Mouse (Mus musculus): Measurements from ENCODE around the gene Olfr1373.
"Not testable (repeated sequence)": the region's sequence is repeated elsewhere in the genome, so short reads cannot be mapped to it uniquely, and the experiment has no call there.

Gene Olfr1373

DNA sequence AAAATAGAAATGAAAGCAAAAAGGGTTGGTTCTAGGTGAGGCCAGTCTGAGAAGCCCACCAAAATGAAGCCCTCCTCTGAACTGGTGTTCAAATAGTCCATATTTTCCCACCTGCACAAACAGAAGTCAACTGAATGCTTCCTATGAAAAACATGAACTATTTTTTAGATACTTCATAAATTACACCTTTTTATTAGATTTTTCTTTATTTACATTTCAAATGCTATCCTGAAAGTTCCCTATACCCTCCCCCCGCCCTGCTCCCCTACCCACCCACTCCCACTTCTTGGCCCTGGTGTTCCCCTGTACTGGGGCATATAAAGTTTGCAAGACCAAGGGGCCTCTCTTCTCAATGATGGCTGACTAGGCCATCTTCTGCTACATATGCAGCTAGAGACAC is at the start of gene Olfr1373:
Olfr1373 (minus strand) TSS at position 101 of the 400 bp plus-strand sequence.
- DNase-seq (ENCODE audit: low read depth) = not testable (repeated sequence)

DNA sequence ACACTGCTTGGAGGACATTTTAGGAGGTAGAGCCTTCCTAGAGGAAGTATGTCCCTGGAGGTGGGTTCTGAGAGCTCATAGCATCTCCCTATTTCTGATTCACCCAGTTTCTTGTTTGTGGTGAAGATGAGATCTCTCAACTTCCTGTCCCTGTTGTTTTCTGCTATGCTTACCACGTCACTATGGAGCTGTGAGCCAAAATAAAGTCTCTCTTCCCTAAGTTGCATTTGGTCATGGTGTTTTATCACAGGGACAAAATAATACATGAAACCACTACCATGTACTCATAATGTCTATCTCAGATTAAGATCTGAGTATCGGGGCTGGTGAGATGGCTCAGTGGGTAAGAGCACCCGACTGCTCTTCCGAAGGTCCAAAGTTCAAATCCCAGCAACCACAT is 35.3 kb upstream of the Olfr1373 start:
- DNase-seq (ENCODE audit: low read depth) = peak; percentile 16

- peak; percentile 29 for DNase-seq (ENCODE audit: low read depth)
Measured at GRCm38 (mm10) chr11:52179897-52180296, 34.6 kb upstream of the Olfr1373 start.

DNA sequence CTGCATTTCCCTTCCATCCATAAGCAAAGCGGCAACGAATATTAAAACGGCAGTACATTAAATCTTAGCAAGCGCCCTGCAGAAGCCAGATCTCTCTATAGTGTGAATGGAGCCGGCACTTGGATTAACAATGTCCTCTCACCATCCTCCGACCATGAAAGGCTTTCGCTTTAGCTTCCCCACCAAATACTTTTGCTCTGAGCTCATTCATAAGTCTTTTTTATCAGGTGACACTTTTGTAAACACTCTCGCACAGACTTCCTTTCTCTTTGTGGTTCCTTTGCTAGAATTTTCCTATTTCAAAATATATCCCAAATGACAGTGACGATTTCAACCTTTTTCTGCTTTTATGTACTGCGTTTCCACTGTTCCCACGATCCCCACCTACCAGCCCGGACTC is 23.1 kb upstream of the Olfr1373 start:
- DNase-seq (ENCODE audit: low read depth) = no peak

DNA sequence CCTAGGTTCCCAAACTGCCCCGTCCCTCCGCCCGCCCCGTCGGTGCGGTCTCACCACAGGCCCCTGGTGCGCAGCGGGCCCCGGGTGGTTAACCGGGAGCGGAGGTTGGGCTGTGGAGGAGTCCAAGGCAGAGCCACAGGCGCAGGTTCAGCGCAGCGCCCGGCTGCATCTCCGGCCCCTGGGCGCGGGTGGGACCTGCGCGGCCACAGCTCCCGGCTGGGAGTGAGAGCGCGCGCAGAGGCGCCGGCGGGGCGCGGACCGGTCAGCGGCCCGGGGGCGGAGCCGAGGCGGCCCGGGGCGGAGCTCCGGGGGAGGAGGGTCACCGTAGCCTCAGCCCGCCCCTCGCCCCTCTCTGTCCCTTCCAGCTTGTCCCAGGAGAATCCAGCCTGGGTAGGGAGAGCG is 22.6 kb upstream of the Olfr1373 start:
- DNase-seq (ENCODE audit: low read depth) = not testable (repeated sequence)

DNA sequence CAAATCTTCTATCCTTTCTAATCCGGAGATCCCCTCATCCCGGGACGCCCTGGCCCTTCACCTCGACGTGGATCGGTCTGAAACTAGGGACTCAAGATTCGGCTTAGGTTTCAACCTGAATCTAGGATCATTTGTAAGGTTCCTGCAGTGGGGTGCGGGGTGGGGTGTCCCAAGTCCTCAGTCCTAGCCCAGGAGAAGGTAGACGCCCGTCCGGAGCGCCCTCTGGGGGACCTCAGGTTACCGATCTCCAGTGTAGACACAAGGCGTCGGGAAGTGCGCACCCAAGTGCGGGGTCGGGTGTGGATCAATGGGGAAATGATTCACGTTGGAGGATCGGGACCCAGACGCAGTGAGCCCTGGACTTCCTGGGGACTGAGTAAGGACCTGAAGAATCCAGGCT is 21.8 kb upstream of the Olfr1373 start:
- no peak for DNase-seq (ENCODE audit: low read depth)

DNA sequence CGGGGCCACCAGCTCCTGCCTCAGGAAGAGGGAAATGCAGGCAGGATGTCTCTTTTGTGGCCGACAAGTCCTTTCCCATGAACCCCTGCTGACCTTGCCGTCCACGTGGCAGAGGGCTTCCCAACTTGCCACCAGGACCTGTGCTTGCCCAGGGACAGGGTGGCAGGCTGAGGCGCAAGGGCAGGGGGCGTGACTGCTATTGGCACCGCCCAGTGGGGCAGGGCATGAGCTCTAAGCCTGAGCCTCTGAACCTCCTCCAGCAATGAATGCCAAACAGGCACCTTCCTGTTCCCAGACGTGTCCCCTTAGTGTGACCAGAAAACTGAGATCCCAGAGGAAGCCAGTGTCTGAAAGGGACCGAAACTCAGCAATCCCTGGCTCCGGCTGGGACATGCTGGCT is 18.6 kb upstream of the Olfr1373 start:
- DNase-seq (ENCODE audit: low read depth) = no peak

- DNase-seq (ENCODE audit: low read depth) = peak; percentile 50
Measured at GRCm38 (mm10) chr11:52143675-52144074, 1.7 kb downstream of the Olfr1373 start.

DNA sequence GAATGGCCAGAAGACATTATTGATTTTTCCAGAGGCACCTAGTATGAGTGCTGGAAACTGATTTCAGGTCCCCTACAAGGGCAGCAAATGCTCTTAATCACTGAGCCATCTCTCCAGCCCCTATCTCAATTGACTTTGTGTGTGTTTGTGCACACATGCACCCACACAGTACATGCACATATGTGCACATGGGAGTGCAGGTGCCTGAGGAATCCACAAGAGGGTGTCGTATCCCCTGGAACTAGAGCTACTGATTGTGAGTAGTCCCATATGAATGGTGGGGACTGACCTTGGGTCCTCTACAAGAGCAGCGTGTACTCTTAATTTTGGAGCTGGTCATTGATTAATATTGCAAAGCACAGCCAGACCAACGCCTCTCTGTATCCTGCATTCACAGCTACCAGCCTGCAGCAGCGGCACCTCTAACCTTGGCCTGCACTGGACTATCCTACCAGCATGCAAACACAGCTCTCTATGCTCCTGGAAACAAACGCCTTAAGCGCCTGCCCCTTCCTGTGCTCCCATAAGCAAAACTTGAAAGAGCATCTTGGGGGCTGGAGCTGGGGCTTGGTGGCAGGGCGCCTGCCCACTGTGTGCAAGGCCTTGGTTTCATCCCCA is 14.8 kb downstream of the Olfr1373 start:
- no peak for DNase-seq (ENCODE audit: low read depth)

DNA sequence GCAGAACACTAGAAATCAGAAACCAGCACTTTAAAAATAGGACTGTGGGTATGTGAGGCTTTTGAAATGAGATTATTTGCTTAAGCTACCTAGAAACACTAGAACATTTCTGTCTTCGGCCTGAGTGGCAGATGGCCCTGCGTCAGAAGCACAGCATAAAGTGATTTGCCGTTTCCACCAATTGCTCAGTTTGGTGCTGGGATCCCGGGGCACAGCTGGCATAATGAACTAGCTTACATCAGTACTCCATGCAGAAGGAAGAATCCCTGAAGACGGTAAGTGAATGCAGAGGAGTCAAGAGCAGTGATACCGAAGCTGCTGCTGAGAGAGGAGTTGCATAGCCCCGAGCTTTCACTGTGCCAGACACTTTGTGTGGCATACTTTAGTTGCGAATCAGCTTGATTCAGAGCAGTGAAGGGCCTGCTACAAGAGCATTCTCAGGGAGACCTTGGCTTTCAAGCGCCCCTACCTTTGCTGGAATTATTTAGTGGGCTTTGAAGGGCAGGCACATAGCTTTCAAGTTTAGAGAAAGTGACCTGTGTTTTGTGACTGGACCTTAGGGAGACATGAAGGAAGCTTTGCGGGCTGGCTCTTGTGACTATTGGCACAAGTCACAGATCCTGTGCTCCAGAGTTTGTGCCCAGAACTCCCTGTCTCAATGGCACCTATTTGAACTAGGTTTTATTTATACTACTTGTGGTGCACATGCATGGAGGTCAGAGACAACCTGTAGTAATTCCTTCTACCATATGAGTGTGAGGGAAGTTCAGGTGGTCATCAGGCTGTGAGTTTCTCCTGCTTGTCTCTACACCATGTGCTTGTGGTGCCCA is 15.5 kb downstream of the Olfr1373 start:
- no peak for DNase-seq (ENCODE audit: low read depth)

DNA sequence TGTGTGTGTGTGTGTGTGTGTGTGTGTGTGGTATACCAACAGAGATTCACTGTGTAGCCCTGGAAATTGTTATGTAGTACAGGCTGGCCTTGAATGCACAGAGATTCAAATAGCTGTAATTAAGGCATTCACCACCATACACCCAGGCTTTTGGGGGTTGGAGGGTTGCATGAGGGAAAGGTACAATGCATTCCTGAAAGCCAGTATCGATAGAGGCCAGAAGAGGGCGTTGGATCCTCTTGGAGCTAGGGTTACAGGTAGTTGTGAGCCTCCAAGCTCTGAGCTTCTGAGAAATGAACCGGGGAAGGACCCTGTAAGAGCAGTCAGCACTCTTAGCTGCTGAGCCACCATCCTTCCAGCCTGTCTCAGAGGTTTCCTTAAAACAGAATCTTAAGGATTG is 16.2 kb downstream of the Olfr1373 start:
- DNase-seq (ENCODE audit: low read depth) = no peak

GRCm38 (mm10) chr11:52128316-52129061 is 16.8 kb downstream of the Olfr1373 start:
- DNase-seq (ENCODE audit: low read depth) = no peak

GRCm38 (mm10) chr11:52127760-52128159 is 17.6 kb downstream of the Olfr1373 start:
- DNase-seq (ENCODE audit: low read depth) = no peak

GRCm38 (mm10) chr11:52127169-52127568 is 18.2 kb downstream of the Olfr1373 start:
- DNase-seq (ENCODE audit: low read depth) = no peak

- no peak for DNase-seq (ENCODE audit: low read depth)
Measured at GRCm38 (mm10) chr11:52124468-52124867, 20.9 kb downstream of the Olfr1373 start.

DNA sequence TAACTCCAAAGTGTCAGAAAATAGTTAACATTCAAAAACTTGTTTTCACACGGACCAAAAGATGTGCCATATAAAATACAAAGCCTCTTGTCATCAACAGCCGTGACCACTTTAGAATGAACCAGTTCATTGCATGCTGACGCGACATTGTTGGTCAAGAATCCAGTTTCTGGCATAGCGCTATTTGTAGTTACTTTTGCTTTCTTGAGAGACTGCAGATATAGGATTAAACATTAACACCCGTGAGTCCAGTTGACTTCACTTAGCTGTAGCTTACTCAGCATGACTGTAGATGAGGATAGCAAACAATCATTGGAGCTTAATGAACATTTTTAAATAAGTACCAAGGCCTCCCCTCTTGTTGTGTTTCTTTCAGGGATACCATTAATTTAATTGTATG is 23.3 kb downstream of the Olfr1373 start:
- no peak for DNase-seq (ENCODE audit: low read depth)

DNA sequence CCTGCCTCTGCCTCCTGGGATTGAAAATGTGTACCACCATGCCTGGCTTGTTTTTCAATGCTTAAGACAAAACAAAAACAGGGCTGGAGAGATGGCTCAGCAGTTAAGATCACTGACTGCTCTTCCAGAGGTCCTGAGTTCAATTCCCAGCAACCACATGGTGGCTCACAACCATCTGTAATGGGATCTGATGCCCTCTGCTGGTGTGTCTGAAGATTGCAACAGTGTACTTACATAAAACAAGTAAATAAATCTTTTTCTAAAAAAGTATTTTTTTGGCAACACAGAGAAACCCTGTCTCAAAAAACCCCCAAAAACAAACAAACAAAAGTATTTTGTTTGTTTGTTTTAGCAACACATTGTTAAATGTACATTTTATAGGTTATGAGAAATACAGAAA is 24.9 kb downstream of the Olfr1373 start:
- not testable (repeated sequence) for DNase-seq (ENCODE audit: low read depth)

GRCm38 (mm10) chr11:52117156-52117555 is 28.2 kb downstream of the Olfr1373 start:
- DNase-seq (ENCODE audit: low read depth) = no peak

GRCm38 (mm10) chr11:52116117-52116516 is 29.2 kb downstream of the Olfr1373 start:
- DNase-seq (ENCODE audit: low read depth) = not testable (repeated sequence)

DNA sequence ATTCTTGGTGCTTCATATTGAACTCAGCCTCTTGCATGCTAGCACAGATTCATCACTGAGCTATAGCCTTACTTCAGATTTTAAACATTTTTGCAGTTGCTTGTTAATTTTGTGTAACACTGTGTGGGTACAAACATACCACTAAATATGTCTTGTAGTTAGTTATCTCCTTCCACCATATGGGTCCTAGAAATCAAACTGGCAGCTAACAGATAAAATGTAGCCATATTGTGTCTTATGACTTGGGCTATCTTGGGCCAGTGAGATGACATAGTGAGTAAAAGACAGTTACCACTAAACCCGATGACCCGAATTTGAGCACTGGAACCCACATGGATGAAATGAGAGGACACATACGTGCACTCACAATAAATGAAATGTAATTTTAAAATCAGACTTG is 29.8 kb downstream of the Olfr1373 start:
- no peak for DNase-seq (ENCODE audit: low read depth)

- DNase-seq (ENCODE audit: low read depth) = no peak
Measured at GRCm38 (mm10) chr11:52109421-52109820, 35.9 kb downstream of the Olfr1373 start.

DNA sequence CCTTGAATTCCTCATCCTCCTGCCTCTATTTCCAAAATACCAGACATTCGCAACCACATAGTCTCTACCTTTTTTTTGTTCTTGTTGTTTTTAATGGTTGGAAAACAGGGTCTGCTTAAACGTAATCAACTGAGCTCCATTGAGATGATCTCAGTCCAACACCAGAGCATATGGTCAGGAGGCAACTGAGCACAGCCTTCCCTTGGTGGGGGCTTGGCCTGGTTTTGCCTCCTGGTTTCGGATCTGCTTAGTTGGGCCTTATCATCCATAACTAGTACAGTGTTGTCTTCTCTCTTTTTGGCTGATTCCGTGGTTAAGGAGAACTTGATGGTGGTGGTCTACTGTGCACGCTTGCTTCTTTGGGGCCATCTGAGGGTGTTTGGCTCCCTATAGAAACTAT is 36.5 kb downstream of the Olfr1373 start:
- DNase-seq (ENCODE audit: low read depth) = no peak

DNA sequence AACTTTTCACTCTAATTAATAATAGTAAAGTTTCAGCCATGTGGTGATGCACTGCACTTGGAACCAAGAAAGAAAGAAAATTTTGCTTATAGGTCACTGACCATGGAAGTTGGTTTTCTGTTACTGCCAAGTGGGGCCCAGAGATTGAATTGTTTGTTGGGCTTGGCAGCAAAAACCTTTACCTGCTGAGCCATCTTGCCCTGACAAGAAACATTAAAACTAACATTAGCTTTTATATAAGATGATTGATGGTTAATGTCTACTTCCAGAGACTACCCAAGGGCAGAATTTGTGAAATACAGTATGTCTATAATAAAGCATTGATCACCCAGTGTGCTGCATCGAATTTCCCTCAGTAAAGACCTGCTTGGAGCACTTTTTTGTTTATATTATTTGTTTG is 38.9 kb downstream of the Olfr1373 start:
- no peak for DNase-seq (ENCODE audit: low read depth)
